Comparison of ENCODE assay signal across 9 mouse cellular contexts in the genomic region with DNA sequence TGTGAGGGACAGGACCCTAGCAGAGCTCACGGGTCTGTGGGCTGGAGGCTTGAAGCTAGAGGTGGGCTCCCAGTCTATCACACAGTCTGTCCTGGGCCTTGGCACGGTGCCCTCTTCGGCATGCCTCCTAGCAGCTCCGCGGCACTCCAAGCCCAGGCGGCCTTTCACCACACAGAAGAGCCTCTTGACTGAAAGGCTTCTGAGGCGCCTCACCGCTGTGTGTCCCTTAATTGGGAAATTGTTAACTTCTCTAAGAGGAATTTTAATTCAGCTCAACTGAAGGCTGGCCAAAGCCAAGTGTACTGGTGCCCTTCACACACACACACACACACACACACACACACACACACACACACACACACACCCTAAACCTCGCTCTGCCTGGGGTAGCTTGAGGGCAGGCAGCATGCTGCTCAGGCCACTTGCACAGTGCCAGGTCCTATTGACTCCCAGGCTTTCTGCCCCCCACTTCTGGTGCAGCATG. TPM values are rescaled to one million over a fixed set of nuclear protein-coding genes. Genes with fewer than 3 reads are reported as not detected.
A peak's percentile ranks its signal among the peaks of the same experiment; 100 is the strongest.
DNase-seq lines count a peak whose midpoint lies in the region; ATAC-seq lines count a peak whose summit lies in the region.
"Had no signal": no experiment of that assay in that cellular context is flagged by ENCODE, and none has a peak within 500 bp of the region (broad histone marks: within the 10 kb centered on the region; RNA-seq: fewer than 3 reads in every experiment).

No protein-coding gene starts in this region.

- no peak for DNase-seq in frontal cortex, adult 2 months (ENCODE audit: extremely low spot score in 1 of 2, low spot score in 1 of 2)
- peak; percentile 66 for DNase-seq in right cerebral cortex, postnatal 14 days
- DNase-seq in right cerebral cortex, postnatal 36 days (ENCODE audit: low spot score in 2 of 2), result no peak
- DNase-seq in kidney, postnatal 25 days, result peak; percentile 52 to 69
- peak; percentile 55 for DNase-seq in retina, embryonic 14.5 days (ENCODE audit: low spot score)
- no peak for DNase-seq in left cerebral cortex, adult 11 months (ENCODE audit: low spot score)
- DNase-seq in gastrocnemius, adult 8-10 months (ENCODE audit: low spot score in 2 of 2), result no peak

- 0 out of 2 replicates have a peak, but pooled peaks have one; percentile 16 for ATAC-seq in frontal cortex, adult (ENCODE audit: low TSS enrichment)

RNA-seq across cellular contexts. Expression of gene Lingo1, which starts 28.6 kb away (rescaled TPM):
- polyA plus RNA-seq in frontal cortex, adult 2 months (2012; rRNA removed), result 299 and 328 TPM in 2 replicates
- total RNA-seq in gastrocnemius, adult 8-10 months (2022), result under 1 TPM; 0.22 to 0.92 (median 0.67) TPM
- total RNA-seq: CH12.LX had no signal

Comparison
In these comparisons a context has a peak if more than half of its experiments do, and no peak if none do; other contexts are left out.
1. DNase-seq: peak in right cerebral cortex, postnatal 14 days (single experiment), kidney, postnatal 25 days (2 of 2) and retina, embryonic 14.5 days (single experiment); none in frontal cortex, adult 2 months (0 of 2), right cerebral cortex, postnatal 36 days (0 of 2), left cerebral cortex, adult 11 months (single experiment) and gastrocnemius, adult 8-10 months (0 of 2).